Mouse (Mus musculus): Measurements from ENCODE around the gene Tmprss11d.
A peak's percentile ranks its signal among the peaks of the same experiment; 100 is the strongest.
"Not testable (repeated sequence)": the region's sequence is repeated elsewhere in the genome, so short reads cannot be mapped to it uniquely, and the experiment has no call there.

Tmprss11d gene

GRCm38 (mm10) chr5:86373320-86373719, at the start of gene Tmprss11d:
Tmprss11d (minus strand) TSS chr5:86373420.
- no peak for DNase-seq (ENCODE audit: low spot score)

GRCm38 (mm10) chr5:86421323-86422028, 48.3 kb upstream of the Tmprss11d start:
- peak; percentile 19 for DNase-seq (ENCODE audit: low spot score)

DNA sequence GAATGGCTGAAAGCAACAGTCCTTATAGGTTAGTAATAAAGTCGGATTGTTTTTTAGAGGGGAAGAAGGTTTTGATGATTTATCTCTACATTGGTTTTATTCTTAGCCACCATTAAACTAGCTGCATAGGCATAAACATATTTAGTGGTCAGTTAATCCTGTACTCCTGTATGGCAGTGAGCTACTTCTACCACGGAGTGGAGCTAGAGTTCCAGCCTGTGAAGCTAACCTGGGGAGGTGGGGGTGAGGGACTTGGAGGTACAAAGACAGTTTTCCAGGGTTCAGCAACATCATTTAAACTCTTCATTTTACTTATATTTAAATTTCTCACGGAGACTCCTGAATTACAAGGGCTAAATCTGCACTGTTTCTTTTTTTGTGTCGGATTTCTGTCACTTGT, 46.3 kb upstream of the Tmprss11d start:
- peak; percentile 44 for DNase-seq (ENCODE audit: low spot score)

- no peak for DNase-seq (ENCODE audit: low spot score)
These were observed 41.1 kb upstream of the Tmprss11d start for GRCm38 (mm10) chr5:86414280-86414679.

DNA sequence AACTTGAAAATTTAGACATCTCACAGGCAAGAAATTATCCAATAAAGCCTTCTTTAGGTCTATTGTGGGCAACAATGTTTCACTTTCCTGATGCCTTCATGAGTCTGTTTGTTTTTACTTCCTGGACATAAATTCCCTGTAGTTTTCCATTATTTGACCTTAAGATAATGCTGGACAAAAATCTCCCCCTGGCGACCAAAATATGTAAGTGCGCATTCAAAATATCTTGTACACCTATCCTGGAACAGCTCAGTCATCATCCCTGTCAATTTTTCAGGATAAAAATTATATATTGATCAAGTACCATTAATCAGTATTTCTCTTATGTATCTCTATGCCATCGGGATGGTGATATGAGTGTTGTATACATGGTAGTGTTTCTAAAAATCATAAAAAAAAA, 37.6 kb upstream of the Tmprss11d start:
- DNase-seq (ENCODE audit: low spot score) = peak; percentile 61

DNA sequence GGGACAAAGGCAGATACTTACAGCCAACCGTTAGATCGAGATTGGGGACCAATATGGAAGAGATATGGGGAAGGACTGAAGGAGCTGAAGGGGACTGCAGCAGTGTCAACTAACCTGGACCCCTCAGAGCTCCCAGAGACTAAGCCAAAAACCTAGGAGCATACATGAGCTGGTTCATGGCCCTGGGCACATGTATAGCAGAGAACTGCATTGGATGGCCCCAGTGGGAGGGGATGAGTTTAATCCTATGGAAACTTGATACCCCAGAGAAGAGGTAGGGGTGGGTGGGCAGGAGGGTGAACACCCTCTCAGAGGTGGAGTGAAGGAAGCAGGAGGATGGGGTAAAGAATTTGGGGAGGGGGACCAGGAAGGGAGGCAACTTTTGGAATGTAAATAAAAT, 34.7 kb upstream of the Tmprss11d start:
- no peak for DNase-seq (ENCODE audit: low spot score)

GRCm38 (mm10) chr5:86407191-86407590, 34.0 kb upstream of the Tmprss11d start:
- DNase-seq (ENCODE audit: low spot score) = no peak

DNA sequence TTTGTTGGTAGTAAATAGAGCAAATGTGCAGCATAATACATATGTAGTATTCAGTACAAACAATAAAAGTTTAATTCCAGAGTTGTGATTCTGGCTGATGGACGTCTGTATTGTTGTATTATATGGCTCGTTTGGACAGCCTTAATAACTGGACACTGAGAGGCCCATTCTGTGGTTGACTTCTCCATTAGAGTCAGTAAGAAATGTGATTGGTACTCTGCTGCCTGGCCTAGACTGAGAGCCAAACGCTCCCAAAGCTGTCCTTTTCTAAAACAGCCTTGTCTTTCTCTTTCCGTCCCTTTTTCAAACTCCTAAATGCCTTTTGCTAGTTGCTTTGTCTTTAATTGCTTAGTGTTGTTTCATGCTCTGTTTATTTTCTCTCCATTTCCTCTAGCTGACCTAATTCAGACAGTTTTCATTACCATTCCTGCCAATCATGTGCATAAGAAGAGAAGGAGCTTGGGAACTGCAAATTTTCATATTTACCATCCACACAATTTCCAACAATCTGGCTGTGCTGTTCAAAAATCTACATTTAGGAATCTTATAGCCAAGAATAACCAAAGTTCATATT, 13.7 kb downstream of the Tmprss11d start:
- DNase-seq (ENCODE audit: low spot score) = no peak

- DNase-seq (ENCODE audit: low spot score) = peak; percentile 83
These were observed 20.3 kb downstream of the Tmprss11d start for GRCm38 (mm10) chr5:86352966-86353365.

DNA sequence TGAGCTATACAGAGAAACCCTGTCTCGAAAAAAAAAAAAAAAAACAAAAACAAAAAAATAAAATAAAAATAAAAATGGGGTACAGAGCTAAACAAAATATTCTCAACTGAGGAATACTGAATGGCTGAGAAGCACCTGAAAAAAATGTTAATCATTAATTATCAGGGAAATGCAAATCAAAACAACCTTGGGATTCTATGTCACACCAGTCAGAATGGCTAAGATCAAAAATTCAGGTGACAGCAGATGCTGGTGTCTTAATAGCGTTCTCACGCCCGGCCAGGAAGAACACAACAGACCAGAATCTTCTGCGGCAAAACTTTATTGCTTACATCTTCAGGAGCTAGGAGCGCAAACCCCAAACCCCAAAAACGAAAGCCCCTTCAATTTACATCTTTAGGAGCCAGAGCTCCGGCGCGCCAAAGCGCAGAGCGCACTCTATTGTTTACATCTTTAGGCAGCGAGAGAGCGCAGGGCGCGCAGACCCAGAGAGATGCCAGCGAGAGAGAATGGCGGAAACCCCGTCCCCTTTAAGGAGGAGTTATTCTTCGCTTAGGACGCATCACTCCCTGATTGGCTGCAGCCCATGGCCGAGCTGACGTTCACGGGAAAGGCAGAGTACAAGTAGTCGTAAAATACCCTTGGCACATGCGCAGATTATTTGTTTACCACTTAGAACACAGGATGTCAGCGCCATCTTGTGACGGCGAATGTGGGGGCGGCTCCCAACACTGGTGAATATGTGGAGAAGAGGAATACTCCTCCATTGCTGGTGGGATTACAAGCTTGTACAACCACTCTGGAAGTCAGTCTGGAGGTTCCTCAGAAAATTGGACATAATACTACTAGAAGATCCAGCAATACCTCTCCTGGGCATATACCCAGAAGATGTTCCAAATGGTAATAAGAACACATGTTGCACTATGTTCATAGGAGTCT, 54.9 kb downstream of the Tmprss11d start:
- DNase-seq (ENCODE audit: low spot score) = not testable (repeated sequence)

- no peak for DNase-seq (ENCODE audit: low spot score)
These were observed 67.1 kb downstream of the Tmprss11d start for GRCm38 (mm10) chr5:86306116-86306515.

DNA sequence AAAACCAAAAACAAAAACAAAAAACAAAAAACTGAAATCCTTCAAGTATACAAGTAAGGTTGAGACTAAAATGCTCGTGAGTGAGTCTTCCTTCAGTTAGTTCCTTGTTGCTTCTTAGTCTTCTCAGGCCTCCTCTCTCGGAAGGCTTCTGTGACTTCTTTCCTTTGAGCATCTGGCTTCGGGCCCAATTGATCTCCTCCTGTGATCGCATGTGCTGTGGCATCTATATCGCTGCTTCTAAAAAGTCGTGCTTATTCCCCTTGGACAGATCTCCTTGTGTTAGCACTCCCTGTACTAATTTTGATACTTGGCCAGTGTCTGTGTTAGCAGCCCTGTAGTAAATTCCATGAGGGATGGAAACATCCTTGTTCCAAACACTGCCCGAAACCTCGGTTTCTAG, 69.3 kb downstream of the Tmprss11d start:
- DNase-seq (ENCODE audit: low spot score) = no peak

GRCm38 (mm10) chr5:86289208-86289607, 84.0 kb downstream of the Tmprss11d start, which contains the start of gene Tmprss11c:
Tmprss11c (minus strand) TSS chr5:86289308.
- no peak for DNase-seq (ENCODE audit: low spot score)
